In the genomic region with DNA sequence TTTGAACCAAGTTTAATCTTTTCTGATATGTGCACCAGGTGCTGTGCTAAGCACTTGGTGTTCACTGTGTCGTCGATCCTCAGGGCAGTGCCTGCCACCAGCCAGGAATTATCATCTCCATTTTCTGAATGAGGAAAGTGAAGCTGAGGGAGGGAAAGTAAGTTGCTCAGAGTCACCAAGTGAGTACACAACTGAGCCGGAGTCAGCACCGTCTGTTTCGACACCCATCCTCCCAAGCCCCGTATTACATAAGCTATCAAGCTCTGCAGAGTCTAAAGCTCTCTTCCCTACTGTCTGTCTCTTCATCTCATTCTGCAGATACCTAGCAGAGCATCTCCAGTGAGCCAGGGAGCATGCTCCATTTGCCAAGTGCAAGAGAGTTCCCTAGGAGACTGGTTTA, we compare ENCODE assay signal across 22 mouse cellular contexts.
DNase-seq lines count a peak whose midpoint lies in the region; ATAC-seq and TF ChIP-seq lines count a peak whose summit lies in the region.
"Had no signal": no experiment of that assay in that cellular context is flagged by ENCODE, and none has a peak within 500 bp of the region (broad histone marks: within the 10 kb centered on the region; RNA-seq: fewer than 3 reads in every experiment).

No protein-coding gene starts in this region.

- no peak for TF ChIP-seq CTCF in intestine, postnatal 0 days (IDR thresholded peaks at IDR 0.05; ENCODE audit: low read depth)

- H3K36me3 ChIP-seq in intestine, postnatal 0 days (ENCODE audit: control insufficient read depth, insufficient read depth), result no peaks in the 10 kb centered on the region
- H3K36me3 ChIP-seq: embryonic facial prominence, embryonic 12.5 days; hindbrain, embryonic 15.5 days; intestine, embryonic 15.5 days; kidney, embryonic 15.5 days; midbrain, embryonic 12.5 days; stomach, embryonic 15.5 days had no signal

- DNase-seq in right cerebral cortex, adult 18-20 months, result peak; percentile 77
- no peak for DNase-seq in right cerebral cortex, postnatal 14 days
- peak; percentile 38 for DNase-seq in layer of hippocampus, adult 9-10 months (ENCODE audit: low spot score)
- peak; percentile 27 to 55 for DNase-seq in left cerebral cortex, adult 8-10 months (ENCODE audit: low spot score in 2 of 2)
- DNase-seq in urinary bladder, adult 2 months (ENCODE audit: low spot score), result no peak
- no peak for DNase-seq in urinary bladder, adult 18-20 months (ENCODE audit: low spot score in 2 of 2)
- DNase-seq: adrenal gland, adult 8-10 months; cerebellum, adult 11 months; heart, adult 18-20 months; heart, postnatal 36 days; liver; lung, postnatal 10 days; thymus, adult 2 months had no signal

- H3K27me3 ChIP-seq in intestine, postnatal 0 days (replicated peaks; ENCODE audit: control insufficient read depth, insufficient read depth, low read length), result no peaks in the 10 kb centered on the region
- H3K27me3 ChIP-seq: embryonic facial prominence, embryonic 12.5 days; forebrain, embryonic 13.5 days; hindbrain, embryonic 15.5 days; intestine, embryonic 15.5 days; kidney, embryonic 15.5 days; midbrain, embryonic 12.5 days; stomach, embryonic 15.5 days had no signal

- H3K4me2 ChIP-seq in intestine, postnatal 0 days (replicated peaks; ENCODE audit: low read depth), result no peak overlapping the region
- H3K4me2 ChIP-seq: embryonic facial prominence, embryonic 12.5 days; forebrain, embryonic 13.5 days; hindbrain, embryonic 15.5 days; intestine, embryonic 15.5 days; kidney, embryonic 15.5 days; midbrain, embryonic 12.5 days; stomach, embryonic 15.5 days had no signal

- no peak overlapping the region for H3K9ac ChIP-seq in intestine, postnatal 0 days (ENCODE audit: low read depth, low read length)
- H3K9ac ChIP-seq: embryonic facial prominence, embryonic 12.5 days; forebrain, embryonic 13.5 days; hindbrain, embryonic 15.5 days; intestine, embryonic 15.5 days; kidney, embryonic 15.5 days; midbrain, embryonic 12.5 days; stomach, embryonic 15.5 days had no signal

- no peak overlapping the region for H3K27ac ChIP-seq in intestine, postnatal 0 days (ENCODE audit: low read depth, low read length)
- H3K27ac ChIP-seq: embryonic facial prominence, embryonic 12.5 days; forebrain, embryonic 13.5 days; hindbrain, embryonic 15.5 days; intestine, embryonic 15.5 days; kidney, embryonic 15.5 days; midbrain, embryonic 12.5 days; stomach, embryonic 15.5 days had no signal

- H3K4me1 ChIP-seq in intestine, postnatal 0 days (replicated peaks; ENCODE audit: control insufficient read depth, insufficient read depth, low read length), result no peaks in the 10 kb centered on the region
- H3K4me1 ChIP-seq: embryonic facial prominence, embryonic 12.5 days; forebrain, embryonic 13.5 days; hindbrain, embryonic 15.5 days; intestine, embryonic 15.5 days; kidney, embryonic 15.5 days; midbrain, embryonic 12.5 days; stomach, embryonic 15.5 days had no signal

- ATAC-seq in intestine, postnatal 0 days, result no peak
- ATAC-seq: forebrain, embryonic 13.5 days; intestine, embryonic 15.5 days had no signal

- H3K4me3 ChIP-seq in intestine, postnatal 0 days (ENCODE audit: low read depth, low read length), result no peak overlapping the region
- H3K4me3 ChIP-seq: embryonic facial prominence, embryonic 12.5 days; erythroblast, embryonic 14.5 days; forebrain, embryonic 13.5 days; hindbrain, embryonic 15.5 days; intestine, embryonic 15.5 days; kidney, embryonic 15.5 days; midbrain, embryonic 12.5 days; stomach, embryonic 15.5 days had no signal

- 91% methylated on average over 6 of the region's 6 CpGs for WGBS in intestine, postnatal 0 days

- H3K9me3 ChIP-seq in intestine, postnatal 0 days (ENCODE audit: control insufficient read depth), result no peaks in the 10 kb centered on the region
- H3K9me3 ChIP-seq: embryonic facial prominence, embryonic 12.5 days; forebrain, embryonic 13.5 days; hindbrain, embryonic 15.5 days; intestine, embryonic 15.5 days; kidney, embryonic 15.5 days; midbrain, embryonic 12.5 days; stomach, embryonic 15.5 days had no signal

Comparison
In these comparisons a context has a peak if more than half of its experiments do, and no peak if none do; other contexts are left out.
1. DNase-seq: peak in right cerebral cortex, adult 18-20 months (single experiment), layer of hippocampus, adult 9-10 months (single experiment) and left cerebral cortex, adult 8-10 months (2 of 2); none in right cerebral cortex, postnatal 14 days (single experiment), urinary bladder, adult 2 months (single experiment) and urinary bladder, adult 18-20 months (0 of 2).